Mouse (Mus musculus): ENCODE measurements around the gene Slc12a8. TPM values are rescaled to one million over a fixed set of nuclear protein-coding genes. Genes with fewer than 3 reads are reported as not detected.

The Slc12a8 gene
- polyA plus RNA-seq, 3 experiments from 2014 or later = 3.4 to 7.0 (median 6.0) TPM

- no peak for ATAC-seq
Observed at GRCm38 (mm10) chr16:33704289-33704688, 187.2 kb downstream of the Slc12a8 start.

- ATAC-seq = no peak
Observed at GRCm38 (mm10) chr16:33705258-33705657, 188.1 kb downstream of the Slc12a8 start.

GRCm38 (mm10) chr16:33706111-33706890 is 189.2 kb downstream of the Slc12a8 start:
- ATAC-seq = no peak

GRCm38 (mm10) chr16:33708031-33708430 is 190.9 kb downstream of the Slc12a8 start:
- ATAC-seq = peak; percentile 94

- no peak for ATAC-seq
Observed at GRCm38 (mm10) chr16:33708585-33709397, 191.7 kb downstream of the Slc12a8 start.

Other genes starting within 250 kb of the Slc12a8 start
- gene Zfp148, start 136.5 kb upstream of the Slc12a8 start, polyA plus RNA-seq (2017; shearing (Covaris generic)) = 10 to 100 TPM; 45.9 to 50.1 (median 46.0) TPM
- gene Heg1, start 167.0 kb downstream of the Slc12a8 start, polyA plus RNA-seq (2017; shearing (Covaris generic)) = 10 to 100 TPM; 28.3 to 33.9 (median 29.1) TPM